Mouse (Mus musculus) liver, adult (tissue): ENCODE measurements around the gene Cand1.

ENCODE experiments used
- GATA4 ChIP-seq: IDR thresholded peaks from 2 replicates; pipeline ENCODE4 v1.6.1; 2014; ENCODE audit warnings: mild to moderate bottlenecking, low read length; ENCODE audit not compliant: insufficient replicate concordance

The Cand1 gene

DNA sequence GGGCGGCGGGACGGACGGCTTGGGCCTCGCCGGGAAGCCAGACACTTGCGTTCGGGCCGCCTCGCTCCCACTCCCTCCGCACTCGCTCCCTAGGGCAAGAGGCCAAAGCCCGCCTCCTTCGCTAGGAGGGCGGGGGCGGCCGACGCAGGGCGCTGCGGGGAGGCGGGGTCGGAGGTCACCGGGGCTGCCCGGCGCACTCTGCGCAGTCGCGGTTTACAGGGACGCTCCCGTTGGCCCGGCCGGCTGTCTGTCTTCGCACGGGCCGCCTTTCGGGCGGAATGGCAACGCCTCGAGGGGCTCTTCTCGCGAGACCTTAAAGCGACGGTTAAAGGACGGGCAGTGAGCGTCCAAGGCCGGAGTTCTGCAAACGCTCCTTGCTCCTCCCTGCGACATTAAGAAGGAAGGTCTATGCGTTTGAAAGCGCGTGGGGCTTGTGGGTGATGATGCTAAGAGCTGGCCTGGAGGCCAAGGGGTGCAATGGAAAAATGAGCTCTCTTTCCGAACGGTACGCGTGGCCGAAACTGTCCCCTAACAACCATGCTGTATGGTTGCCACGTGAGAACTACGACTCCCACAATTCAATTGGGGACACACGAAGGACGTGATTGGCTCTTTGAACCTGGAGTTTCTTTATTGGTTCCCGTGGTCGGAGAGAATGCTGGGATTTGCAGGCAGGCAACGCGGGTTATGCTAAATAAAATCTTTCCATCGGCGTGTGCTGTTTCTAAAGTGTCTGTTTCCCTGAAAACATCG, at the start of gene Cand1:
Cand1 (minus strand) TSS at position 87 of the 753 bp plus-strand sequence.
- 0 out of 2 replicates have a peak, but pooled peaks have one; percentile 32 for TF ChIP-seq GATA4

DNA sequence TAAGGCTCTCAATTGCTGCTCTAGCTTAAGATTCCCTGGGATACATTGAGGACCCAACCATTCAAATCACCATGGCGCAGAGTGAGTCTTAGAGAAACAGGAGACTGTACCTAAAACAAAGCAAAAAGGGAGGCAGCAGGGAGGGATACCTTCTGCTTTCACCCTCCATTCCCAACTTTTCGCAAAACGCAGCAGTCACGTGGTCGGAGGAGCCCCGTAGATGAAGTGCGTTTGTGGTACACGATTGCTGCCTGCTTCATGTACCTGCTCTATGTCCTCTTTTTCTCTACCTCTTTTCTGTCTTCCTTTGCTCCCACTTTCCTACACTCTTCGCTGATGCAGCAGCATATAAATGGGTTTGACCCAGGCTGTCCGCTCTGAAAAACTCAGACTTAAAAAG, 39.0 kb upstream of the Cand1 start:
- no peak for TF ChIP-seq GATA4

DNA sequence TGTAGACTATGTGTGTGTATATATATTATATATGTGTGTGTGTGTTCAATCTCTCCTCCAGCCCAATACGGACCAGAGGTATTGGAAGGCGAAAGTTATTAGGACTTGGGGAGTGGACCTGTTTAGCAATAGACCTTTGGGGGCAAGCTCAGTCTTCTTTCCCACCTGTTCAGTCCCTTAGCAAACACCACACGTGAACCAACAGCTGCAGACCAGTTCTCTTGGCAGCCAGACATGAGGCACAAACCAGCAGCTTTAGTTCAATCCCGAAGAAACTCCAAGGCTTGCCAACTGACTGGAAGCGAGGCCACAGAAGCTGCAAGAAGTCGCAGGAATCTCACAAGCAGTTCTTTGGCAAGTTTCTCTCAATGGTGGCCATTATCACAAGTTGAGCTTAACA, 34.5 kb upstream of the Cand1 start:
- TF ChIP-seq GATA4: no peak

DNA sequence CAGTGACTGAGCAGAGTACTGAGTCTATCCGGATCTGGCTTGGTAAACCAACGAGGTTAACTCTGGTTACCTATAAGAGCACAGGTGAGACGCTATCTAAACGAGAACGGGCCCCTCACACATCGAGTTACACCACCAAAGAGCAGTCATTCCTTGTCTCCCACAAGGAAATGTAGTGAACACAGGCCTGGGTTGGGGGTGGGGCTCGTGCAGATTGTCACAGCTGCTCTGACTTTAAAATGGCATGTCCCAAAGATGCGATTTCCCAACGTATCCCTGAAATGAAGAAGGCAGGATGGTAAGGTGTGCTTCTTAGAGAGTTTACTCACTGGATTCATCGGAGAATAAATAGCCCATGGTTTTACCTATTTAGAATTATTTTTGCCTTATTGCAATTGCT, 32.7 kb upstream of the Cand1 start:
- TF ChIP-seq GATA4: no peak

DNA sequence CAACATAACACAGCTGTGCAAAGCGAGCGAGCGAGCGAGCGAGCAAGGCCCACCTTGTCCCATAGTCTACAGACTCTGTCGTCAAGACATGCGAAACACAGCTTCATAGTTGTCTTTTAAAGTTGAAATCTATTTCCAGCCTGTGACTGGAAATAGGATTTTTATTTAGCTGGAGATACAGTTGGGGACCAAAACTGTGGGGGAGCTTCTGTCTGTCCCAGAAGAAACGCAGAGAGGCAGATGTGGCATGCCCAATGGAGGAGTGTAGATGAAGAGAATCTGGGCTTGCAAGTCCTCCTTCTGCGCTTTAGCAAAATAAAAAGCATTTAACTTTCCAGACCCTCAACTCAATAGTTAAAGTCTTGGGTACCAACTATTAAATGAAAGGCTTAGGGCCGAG, 32.1 kb upstream of the Cand1 start:
- TF ChIP-seq GATA4: no peak

DNA sequence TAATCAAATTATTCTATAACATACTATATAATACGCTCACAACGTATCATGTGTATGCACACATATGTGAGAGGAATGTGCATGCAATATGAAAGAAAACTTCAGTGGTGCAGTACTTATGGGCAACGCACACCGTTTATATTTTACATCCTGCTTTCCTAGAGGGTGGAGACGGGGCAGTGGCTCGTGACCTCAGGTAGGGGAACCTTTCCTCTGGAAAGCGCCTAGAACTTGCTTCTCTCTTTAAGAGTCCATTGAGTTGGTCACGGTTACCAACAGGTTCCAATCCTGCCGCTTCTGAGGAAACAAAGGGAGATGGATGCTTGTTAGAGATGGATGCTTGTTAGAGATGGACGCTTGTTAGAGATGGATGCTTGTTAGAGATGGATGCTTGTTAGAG, 31.2 kb upstream of the Cand1 start:
- no peak for TF ChIP-seq GATA4

DNA sequence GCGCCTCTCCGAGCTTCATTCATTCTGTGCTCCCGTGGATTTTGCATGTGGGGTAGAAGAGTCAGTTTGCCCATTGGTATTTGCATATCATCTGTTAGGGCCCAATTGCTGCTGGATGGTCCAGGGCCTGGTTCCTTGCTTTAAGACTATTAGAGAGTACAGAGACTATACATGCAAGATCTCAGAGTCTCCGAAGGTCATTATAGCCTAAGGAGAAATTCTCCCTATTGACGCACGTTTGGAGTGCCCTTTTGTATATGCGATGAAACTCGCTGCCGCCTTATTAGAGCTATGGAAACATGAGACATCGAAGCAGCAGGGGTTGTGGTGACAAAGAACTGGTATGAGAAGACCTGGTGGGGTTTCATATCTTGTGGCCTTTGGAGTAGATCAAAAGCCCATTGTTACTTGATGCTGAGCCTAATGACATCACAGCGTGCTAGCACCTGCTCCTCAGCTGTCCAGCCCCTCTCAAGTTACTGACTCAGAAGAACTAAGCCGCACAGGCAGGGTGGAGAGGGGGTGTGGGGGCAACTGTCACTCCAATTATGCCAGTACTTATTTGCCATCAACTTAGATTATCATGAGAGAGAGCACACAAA, 30.6 kb upstream of the Cand1 start:
- TF ChIP-seq GATA4: no peak

DNA sequence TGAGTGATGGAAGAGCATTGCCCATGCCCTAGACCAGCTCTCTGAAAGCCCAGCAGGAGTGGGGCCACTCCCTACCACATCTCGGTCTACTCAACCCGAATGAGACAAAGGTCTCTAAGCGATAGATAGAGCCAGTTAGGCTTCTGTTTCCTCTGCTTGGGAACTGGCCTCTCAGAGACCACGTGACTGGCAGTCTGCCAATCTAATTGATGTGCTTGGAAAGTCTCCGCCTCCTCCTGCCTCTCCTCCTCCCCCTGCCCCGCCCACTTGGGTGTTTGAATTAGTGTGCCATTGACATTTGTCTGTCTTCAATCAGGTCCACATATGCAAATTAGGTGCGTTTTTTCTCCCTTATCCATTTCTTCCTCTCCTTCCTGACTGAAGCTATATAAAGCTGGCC, 24.9 kb upstream of the Cand1 start:
- no peak for TF ChIP-seq GATA4

DNA sequence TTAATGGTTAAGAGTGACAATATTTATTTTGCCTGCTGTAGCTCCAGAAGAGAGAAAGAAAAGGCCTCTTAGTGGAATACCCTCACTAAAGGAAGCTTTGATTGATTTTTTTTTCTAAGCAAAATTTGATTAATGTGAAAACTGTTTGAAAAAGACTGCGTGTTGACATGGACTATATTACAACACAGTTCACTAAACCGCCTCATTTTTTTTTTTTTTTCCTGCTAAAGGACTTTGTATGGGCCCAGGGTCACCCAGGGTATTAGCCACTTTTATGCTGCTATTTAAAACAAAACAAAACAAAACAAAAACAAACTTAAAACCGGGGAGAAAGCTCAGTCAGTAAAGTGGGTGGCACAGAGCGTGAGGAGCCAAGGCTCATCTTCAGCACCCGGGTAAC, 23.0 kb upstream of the Cand1 start:
- TF ChIP-seq GATA4: no peak

DNA sequence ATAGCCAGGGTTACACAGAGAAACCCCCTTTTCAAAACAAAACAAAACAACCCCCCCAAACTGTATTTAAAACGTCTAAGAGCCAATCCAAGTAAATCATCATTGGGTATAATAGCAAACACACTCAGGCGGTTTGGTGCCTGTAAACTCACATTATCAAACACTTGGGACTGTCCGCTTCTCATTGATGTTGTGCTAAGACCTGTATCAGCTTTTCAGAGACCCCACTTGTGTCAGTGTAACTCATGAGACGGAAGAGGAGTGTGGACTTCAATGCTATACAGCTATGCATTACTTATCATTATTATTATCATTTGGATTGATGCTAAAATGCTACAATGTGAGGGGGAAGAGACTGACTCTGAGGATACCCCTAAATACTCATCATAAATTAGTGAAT, 18.0 kb upstream of the Cand1 start:
- TF ChIP-seq GATA4: no peak

DNA sequence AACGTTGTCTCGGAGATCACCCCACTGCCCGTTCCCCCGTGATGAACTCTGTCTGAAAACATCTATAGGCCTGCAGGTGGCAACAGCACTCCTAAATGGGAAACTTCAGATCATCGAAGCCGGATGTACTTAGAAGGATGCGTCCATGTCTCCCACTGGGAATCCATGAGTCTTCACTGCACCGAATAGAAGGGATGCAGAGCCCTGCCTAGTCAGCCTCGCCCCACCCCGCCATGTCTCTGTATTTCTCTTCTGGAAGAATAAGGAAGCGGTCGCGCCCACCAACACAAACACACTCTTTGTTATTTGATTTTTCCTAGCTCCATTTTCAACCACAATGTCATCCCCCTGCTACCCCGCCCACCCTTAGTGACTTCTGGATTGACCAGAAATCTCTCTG, 4.3 kb upstream of the Cand1 start:
- TF ChIP-seq GATA4: no peak

DNA sequence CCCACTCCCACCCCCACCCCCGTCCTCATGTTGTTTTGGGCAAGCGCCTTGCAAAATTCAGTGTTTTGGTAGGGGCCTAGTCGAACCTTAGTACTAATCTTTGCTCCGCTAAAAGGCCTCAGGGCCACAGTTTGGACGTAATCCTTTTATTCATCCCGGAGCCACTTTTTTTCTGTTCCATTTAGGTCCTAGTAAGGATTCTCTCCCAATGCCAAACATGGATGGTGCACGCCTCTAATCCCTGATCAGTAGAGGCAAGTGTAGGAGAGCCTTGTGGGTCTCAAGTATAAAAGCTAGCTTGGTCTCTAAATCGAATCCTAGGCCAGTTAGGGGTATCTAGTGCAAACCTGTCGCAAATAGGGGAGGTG, 851 bp upstream of the Cand1 start:
- TF ChIP-seq GATA4: no peak

DNA sequence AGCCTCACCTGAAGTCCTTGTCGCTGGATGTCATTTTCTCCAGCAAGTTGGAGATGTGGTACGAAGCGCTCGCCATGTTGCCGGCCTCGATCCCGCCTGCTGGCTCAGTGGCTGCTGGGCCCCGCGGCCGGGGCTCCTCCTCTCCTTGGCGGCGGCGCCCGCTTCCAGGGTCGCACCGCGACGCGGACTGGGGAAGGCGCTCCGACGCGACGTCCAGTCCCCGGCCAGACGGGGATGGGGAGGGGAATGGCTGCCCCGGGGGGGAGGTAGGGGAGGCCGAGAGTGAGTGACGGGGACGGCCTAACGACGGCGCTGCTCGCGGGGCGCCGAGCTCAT, 254 bp downstream of the Cand1 start:
- TF ChIP-seq GATA4: no peak

DNA sequence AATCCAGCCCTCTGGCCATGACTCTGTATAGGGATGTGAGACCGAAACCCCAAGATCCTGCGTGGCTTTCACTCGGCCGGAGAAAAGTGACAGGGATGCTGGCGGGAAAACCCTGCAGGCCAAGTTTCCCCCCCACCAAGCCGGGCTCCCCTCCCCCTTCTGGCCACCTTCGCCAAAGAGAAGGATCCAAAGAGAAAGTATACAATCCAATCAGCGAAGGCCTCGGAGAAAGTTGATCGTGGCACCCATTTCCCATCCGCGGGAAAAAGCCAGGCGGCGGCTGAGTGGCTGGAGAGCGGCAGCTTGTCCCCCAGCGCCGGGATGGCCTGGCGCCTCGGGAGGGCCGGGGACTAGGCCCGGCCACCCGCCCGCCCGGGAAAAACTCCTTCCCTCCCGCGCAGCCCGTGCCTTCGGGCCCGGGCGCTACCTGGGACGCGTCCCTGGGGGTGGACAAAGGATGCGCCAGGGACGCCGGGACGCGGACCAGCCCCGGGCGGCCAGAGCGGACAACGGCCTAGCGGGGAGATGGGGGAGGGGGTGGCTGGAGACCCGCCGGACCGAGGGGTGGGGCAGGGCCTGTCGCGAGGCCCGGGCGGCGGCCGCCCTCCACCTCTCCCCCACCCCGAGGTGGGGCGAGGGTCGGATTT, 747 bp downstream of the Cand1 start:
- no peak for TF ChIP-seq GATA4

DNA sequence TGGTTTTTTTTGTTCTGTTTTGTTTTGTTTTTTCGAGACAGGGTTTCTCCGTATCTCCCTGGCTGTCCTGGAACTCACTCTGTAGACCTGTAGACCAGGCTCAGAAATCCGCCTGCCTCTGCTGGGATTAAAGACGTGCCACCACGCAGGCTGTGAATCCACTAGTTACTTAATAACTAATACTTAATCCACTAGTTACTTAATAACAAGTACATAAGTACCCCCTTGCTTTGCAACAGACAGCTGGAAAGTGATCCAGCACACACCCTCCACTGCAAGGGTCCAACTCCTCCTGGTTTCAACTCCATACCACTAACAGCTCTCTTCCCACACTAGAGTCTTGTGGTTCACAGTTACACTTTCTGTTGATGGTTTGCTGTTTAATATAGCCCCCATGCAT, 8.3 kb downstream of the Cand1 start:
- TF ChIP-seq GATA4: no peak

DNA sequence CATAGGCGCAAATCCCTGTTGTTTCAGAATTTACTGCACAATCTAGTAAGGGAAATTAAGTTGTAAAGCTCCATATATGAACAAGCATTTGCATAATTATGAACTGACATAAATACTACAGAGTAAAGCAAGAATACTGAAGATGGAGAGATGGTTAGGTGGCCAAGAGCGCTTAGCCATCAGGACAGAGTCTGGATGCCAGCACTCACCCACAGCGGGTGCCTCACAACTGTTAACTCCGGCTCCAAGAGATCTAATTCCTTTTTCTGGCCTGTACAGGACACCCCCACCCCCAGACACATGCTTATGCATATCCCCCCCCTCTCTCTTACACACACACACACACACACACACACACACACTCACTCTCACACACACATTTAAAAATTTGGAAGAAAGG, 9.2 kb downstream of the Cand1 start:
- TF ChIP-seq GATA4: no peak

DNA sequence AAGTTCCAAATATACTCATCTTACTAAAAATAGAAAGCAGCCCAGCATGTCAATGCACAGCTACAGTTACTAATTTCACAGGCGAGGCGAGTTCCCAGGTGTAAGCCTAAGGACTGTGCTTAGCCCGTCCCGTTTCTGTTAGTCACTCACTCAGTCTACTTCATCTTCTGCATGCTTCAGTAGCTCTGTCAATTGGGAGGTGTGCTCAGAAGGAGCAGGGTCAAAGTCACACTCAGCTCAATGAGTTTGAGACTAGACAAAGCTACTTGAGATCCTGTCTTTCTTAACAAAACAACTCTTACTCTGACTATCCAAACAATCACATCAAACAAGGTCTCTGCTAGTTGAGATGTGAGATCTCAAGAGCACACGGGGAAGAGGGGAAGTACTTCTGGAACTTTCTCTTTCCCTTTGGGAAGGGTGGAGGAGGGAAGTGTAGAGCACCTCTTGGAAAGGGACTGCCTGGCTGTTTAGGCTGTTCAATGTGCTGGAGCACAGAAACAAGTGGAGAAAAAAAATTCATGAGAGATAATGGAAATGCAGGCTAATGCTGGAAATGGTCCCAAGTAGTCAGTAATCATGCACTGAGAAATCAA, 9.7 kb downstream of the Cand1 start:
- no peak for TF ChIP-seq GATA4

DNA sequence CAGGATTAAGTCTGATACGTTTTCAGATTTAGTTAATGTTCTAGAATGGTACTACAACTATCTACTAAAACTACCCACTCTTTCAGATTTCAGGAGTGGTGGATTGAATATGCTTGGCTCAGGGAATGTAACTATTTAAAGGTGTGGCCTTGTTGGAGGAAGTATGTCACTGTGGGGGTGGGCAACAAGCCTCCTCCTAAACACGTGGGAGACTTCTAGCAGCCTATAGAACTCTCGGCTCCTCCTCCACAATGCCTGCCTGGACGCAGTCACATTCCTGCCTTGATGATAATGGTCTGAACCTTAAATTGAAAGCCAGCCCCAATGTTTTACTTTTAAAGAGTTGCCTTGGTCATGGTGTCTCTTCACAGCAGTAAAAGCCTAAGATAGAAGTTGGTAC, 16.2 kb downstream of the Cand1 start:
- no peak for TF ChIP-seq GATA4
